Mouse (Mus musculus) testis, postnatal 10 days (tissue): ENCODE data around the gene Cib4.

Experiments
- DNase-seq: peaks from one replicate; pipeline ENCODE4 v3.0.0; 2021; ENCODE audit warnings: low spot score

Cib4 gene

GRCm38 (mm10) chr5:30440308-30440906 lies 105.2 kb downstream of the Cib4 start:
- no peak for DNase-seq

- no peak for DNase-seq
These were observed 106.7 kb downstream of the Cib4 start for GRCm38 (mm10) chr5:30438931-30439330.
